Mouse (Mus musculus): ENCODE measurements around the gene Atxn2. TPM values are rescaled to one million over a fixed set of nuclear protein-coding genes. Genes with fewer than 3 reads are reported as not detected.

The Atxn2 gene
- polyA plus RNA-seq, 1 experiment from 2014 or later, result 40.5 TPM

DNA sequence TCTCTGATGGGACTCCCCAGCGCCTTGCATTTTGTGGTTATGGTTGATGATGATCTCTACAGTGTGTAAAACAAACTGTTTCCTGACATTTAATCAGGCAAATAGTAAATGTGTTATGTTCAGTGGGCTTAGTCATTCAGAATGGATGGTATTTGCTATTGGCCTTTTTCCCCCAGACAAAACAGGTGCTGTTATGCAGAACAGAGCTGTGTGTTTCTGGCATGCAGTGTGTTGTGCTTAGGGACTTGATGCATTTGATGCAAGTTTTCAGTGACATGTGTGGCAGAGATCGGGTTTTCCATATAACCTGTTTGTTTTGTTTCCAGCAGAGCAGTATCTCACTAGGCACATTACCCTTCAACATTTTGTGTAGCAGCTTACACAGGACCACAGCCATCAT lies 56.4 kb downstream of the Atxn2 start:
- H3K36me3 ChIP-seq, result peaks cover 47% of the 10 kb centered on the region
- no peak overlapping the region for H3K4me3 ChIP-seq
- no peaks in the 10 kb centered on the region for H3K27me3 ChIP-seq (replicated peaks)
- no peak overlapping the region for H3K9ac ChIP-seq
- ATAC-seq, result no peak
- H3K4me1 ChIP-seq, result peaks cover 36% of the 10 kb centered on the region
- no peaks in the 10 kb centered on the region for H3K9me3 ChIP-seq (replicated peaks)
- 70% methylated on average over 2 of the region's 2 CpGs for WGBS (ENCODE audit: insufficient replicate concordance)
- no peak overlapping the region for H3K4me2 ChIP-seq
- H3K27ac ChIP-seq, result no peak overlapping the region

DNA sequence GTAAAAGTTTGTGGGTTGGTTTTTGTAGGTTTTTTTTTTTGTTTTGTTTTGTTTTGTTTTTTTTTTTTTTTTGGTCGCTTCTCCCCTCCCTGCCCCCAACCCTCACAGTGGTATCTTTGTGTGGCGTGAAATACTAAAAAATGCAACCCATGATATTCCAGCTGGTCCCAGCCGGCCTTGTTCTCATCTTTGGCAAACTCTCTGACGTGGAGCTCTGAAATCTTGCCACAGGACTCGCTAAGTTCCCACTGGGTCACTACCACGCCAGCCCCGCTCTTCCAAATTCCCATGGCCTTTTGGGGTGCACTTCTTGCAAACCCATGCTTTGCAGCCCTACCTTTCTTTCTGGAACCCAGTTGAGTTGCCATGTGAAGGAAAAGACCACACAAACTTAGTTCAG lies 58.7 kb downstream of the Atxn2 start:
- Histone ChIP-seq H3K36me3 (peaks cover 52% of the 10 kb centered on the region), H3K9ac (no peak overlapping the region), H3K4me2 (no peak overlapping the region), H3K9me3 (replicated peaks) (no peaks in the 10 kb centered on the region), H3K27ac (no peak overlapping the region), H3K4me3 (no peak overlapping the region), H3K4me1 (peaks cover 29% of the 10 kb centered on the region), H3K27me3 (replicated peaks) (no peaks in the 10 kb centered on the region)
- ATAC-seq, result no peak
- 84% methylated on average over 7 of the region's 7 CpGs for WGBS (ENCODE audit: insufficient replicate concordance)

DNA sequence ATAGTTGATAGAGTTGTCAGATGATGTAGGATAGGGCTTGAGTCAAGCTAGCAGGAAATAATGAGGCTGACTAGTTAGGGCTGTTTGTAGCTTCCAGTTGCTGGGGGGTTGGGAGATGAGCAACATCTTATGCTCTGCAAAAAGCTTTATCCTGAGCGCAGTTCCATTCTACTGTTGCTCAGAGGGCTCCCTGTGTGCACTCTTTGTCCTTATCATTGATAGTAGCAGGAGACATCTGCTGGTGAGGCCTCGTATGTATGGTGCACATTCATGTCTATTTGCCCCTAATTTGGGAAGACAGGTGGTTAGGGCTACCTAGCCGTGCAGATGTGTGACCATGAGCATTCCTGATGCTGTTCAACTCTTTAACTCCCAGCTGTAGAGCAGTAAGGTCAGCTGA lies 60.5 kb downstream of the Atxn2 start:
- H3K9ac ChIP-seq, result no peak overlapping the region
- no peak overlapping the region for H3K27ac ChIP-seq
- WGBS (ENCODE audit: insufficient replicate concordance), result 52% methylated on average over 3 of the region's 3 CpGs
- peaks cover 58% of the 10 kb centered on the region for H3K36me3 ChIP-seq
- peaks cover 29% of the 10 kb centered on the region for H3K4me1 ChIP-seq
- H3K4me2 ChIP-seq, result no peak overlapping the region
- no peaks in the 10 kb centered on the region for H3K9me3 ChIP-seq (replicated peaks)
- peak; percentile 65; the same call in 1 of the 2 replicates for ATAC-seq
- H3K4me3 ChIP-seq, result no peak overlapping the region
- no peaks in the 10 kb centered on the region for H3K27me3 ChIP-seq (replicated peaks)

DNA sequence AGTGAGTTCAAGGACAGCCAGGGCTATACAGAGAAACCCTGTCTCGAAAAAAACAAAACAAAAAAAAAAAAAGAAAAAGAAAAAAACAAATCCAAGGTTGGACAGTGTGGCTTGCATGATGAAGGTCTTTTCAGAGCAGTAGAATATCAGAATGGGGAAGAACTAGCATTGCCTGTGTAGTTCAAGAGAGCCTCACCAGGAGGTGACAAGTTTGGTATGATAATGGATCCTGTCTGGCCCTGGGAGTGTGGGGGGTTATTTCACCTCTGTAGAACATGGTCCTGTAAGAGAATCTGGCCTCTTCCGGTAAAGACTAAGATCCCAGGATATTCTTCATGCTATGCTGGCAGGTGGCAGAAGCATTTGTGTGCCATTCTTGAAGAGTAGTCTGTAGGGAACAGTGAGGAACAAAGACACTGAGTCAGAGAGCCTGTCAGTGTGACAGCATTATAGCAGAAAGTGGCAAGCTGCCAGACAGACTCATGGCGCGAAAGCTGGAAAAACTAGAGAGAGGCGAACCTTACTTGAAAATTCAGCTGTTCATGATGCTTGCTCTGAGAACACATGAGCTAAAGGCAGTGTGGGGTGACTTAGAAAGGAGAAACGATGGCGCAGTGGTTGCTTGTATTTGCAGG lies 67.5 kb downstream of the Atxn2 start:
- H3K4me2 ChIP-seq, result no peak overlapping the region
- H3K9me3 ChIP-seq (replicated peaks), result no peaks in the 10 kb centered on the region
- 85% methylated on average over 7 of the region's 7 CpGs for WGBS (ENCODE audit: insufficient replicate concordance)
- H3K4me1 ChIP-seq, result no peaks in the 10 kb centered on the region
- H3K4me3 ChIP-seq, result no peak overlapping the region
- H3K27me3 ChIP-seq (replicated peaks), result no peaks in the 10 kb centered on the region
- peaks cover 90% of the 10 kb centered on the region for H3K36me3 ChIP-seq
- no peak overlapping the region for H3K9ac ChIP-seq
- no peak for ATAC-seq
- H3K27ac ChIP-seq, result no peak overlapping the region

DNA sequence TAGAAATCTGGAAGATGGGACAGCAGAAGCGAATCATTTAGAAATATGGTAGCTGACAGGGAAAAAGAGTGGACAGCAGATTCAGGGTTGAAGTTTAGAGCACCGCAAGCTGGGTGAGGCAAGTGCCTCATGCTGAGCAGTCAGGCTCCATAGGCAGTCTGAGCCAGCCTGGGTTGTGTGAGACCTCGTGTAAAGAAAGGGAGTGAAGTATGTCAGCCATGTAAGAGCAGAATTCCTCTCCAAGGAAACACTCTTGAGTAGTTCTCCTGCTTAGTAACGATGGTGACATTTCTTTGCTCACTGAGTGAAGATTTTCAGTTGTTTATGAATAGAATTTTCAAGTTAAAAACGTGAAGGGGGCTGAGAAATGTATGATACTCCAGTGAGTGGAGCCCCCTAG lies 69.0 kb downstream of the Atxn2 start:
- no peak for ATAC-seq
- peaks cover 92% of the 10 kb centered on the region for H3K36me3 ChIP-seq
- no peak overlapping the region for H3K4me2 ChIP-seq
- H3K9ac ChIP-seq, result no peak overlapping the region
- H3K4me1 ChIP-seq, result no peaks in the 10 kb centered on the region
- H3K9me3 ChIP-seq (replicated peaks), result no peaks in the 10 kb centered on the region
- no peak overlapping the region for H3K27ac ChIP-seq
- 81% methylated on average over 5 of the region's 5 CpGs for WGBS (ENCODE audit: insufficient replicate concordance)
- H3K27me3 ChIP-seq (replicated peaks), result no peaks in the 10 kb centered on the region
- no peak overlapping the region for H3K4me3 ChIP-seq

DNA sequence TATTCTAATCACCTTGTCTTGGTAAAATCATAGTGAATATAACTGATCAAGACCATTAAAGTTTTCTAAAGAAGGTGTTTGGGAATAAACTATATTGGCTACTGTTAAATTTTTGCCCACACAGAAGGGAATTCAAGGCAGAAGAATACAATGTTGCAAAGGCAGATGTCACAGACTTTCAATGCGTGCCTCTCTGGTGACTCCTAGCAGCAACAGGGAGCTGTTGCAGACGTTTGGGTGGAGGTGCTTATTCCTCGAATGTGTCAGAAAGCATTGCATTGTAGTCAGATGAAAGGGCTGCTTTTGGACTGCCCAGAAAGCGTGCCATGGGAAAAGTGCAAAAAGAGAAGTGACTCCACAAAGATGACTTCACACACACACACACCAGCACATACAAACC lies 71.3 kb downstream of the Atxn2 start:
- H3K36me3 ChIP-seq, result peaks cover 95% of the 10 kb centered on the region

DNA sequence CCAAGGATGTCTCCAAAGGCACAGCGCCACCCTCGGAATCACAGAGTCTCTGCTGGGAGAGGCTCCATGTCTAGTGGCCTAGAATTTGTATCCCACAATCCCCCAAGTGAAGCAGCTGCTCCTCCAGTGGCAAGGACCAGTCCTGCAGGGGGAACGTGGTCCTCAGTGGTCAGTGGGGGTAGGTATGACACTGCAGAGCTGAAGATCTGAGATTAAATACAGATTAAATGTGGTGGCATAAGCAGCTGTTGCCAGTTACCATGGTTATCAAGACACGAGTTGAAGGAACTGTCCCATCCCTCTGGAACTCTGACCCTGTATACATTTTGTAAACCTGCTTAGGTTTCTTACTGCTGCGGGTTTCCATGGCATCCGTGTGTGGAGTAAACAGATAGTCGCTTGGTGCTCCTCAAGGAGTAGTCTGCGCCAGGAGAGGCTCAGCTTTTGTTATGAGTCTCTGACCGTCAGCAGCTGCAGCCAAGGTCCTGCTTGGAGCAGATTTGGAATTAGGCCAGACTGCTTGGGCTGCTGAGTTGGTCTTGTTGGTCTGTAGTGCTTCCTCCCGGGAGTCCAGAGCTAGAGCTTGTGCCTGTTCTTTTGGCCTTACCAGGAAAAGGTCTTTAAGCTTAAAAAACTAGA lies 72.8 kb downstream of the Atxn2 start:
- Histone ChIP-seq H3K27me3 (replicated peaks) (no peaks in the 10 kb centered on the region), H3K9me3 (replicated peaks) (no peaks in the 10 kb centered on the region), H3K27ac (no peak overlapping the region), H3K4me3 (no peak overlapping the region), H3K9ac (no peak overlapping the region), H3K4me1 (no peaks in the 10 kb centered on the region), H3K4me2 (no peak overlapping the region), H3K36me3 (peaks cover 91% of the 10 kb centered on the region)
- WGBS (ENCODE audit: insufficient replicate concordance), result 78% methylated on average over 10 of the region's 10 CpGs
- ATAC-seq, result no peak

More for the DNA sequence above, 71.3 kb downstream of the Atxn2 start:
- H3K4me3 ChIP-seq, result no peak overlapping the region
- no peak overlapping the region for H3K9ac ChIP-seq
- no peak for ATAC-seq
- H3K27ac ChIP-seq, result no peak overlapping the region
- no peaks in the 10 kb centered on the region for H3K27me3 ChIP-seq (replicated peaks)
- H3K4me2 ChIP-seq, result no peak overlapping the region
- 70% methylated on average over 4 of the region's 4 CpGs for WGBS (ENCODE audit: insufficient replicate concordance)
- H3K4me1 ChIP-seq, result no peaks in the 10 kb centered on the region
- H3K9me3 ChIP-seq (replicated peaks), result no peaks in the 10 kb centered on the region

DNA sequence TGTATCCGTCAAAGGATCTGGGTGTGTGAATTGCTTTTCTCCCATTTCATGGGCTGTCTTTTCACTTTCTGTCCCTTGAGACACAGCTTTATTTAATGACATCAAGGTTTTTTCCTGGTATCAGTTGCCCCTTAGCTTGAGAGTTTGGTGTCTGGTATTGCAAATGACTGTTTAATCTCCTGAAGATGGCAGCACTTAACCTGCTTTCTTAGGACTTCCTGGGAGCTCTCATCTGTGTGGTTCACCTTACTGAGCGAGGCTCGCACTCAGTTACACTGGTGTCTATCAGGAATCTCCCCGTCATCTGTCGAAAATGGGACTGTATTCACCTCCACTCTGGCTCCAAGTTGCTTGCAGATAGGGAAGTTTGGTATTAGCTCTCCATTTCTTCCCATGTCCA lies 79.9 kb downstream of the Atxn2 start:
- no peak for ATAC-seq

GRCm38 (mm10) chr5:121795800-121796199 lies 84.7 kb downstream of the Atxn2 start:
- H3K27me3 ChIP-seq (replicated peaks), result no peaks in the 10 kb centered on the region
- ATAC-seq, result no peak
- WGBS (ENCODE audit: insufficient replicate concordance), result 79% methylated on average over 3 of the region's 3 CpGs
- no peak overlapping the region for H3K9ac ChIP-seq
- H3K4me3 ChIP-seq, result no peak overlapping the region
- peaks cover 93% of the 10 kb centered on the region for H3K36me3 ChIP-seq
- H3K27ac ChIP-seq, result no peak overlapping the region
- H3K4me2 ChIP-seq, result no peak overlapping the region
- no peaks in the 10 kb centered on the region for H3K9me3 ChIP-seq (replicated peaks)
- no peaks in the 10 kb centered on the region for H3K4me1 ChIP-seq

More for the DNA sequence above, 79.9 kb downstream of the Atxn2 start:
- no peak overlapping the region for H3K9ac ChIP-seq
- no peak overlapping the region for H3K27ac ChIP-seq
- H3K4me2 ChIP-seq, result no peak overlapping the region
- no peaks in the 10 kb centered on the region for H3K9me3 ChIP-seq (replicated peaks)
- no peaks in the 10 kb centered on the region for H3K27me3 ChIP-seq (replicated peaks)
- H3K4me3 ChIP-seq, result no peak overlapping the region
- H3K4me1 ChIP-seq, result no peaks in the 10 kb centered on the region
- H3K36me3 ChIP-seq, result peaks cover 90% of the 10 kb centered on the region
- WGBS (ENCODE audit: insufficient replicate concordance), result 82% methylated on average over 5 of the region's 5 CpGs

GRCm38 (mm10) chr5:121798447-121798846 lies 87.3 kb downstream of the Atxn2 start:
- WGBS (ENCODE audit: insufficient replicate concordance), result 90% methylated on average over 2 of the region's 2 CpGs
- Histone ChIP-seq H3K4me3 (no peak overlapping the region), H3K4me1 (no peaks in the 10 kb centered on the region), H3K4me2 (no peak overlapping the region), H3K36me3 (peaks cover 97% of the 10 kb centered on the region), H3K27ac (no peak overlapping the region), H3K9ac (no peak overlapping the region), H3K9me3 (replicated peaks) (no peaks in the 10 kb centered on the region), H3K27me3 (replicated peaks) (no peaks in the 10 kb centered on the region)
- ATAC-seq, result no peak

GRCm38 (mm10) chr5:121807186-121807585 lies 96.0 kb downstream of the Atxn2 start:
- Histone ChIP-seq H3K27me3 (replicated peaks) (no peaks in the 10 kb centered on the region), H3K4me1 (peaks cover 21% of the 10 kb centered on the region; the same call in 1 of the 2 replicates), H3K27ac (no peak overlapping the region), H3K9ac (no peak overlapping the region), H3K4me2 (no peak overlapping the region), H3K36me3 (peaks cover 90% of the 10 kb centered on the region), H3K4me3 (no peak overlapping the region), H3K9me3 (replicated peaks) (no peaks in the 10 kb centered on the region)
- no peak for ATAC-seq
- WGBS (ENCODE audit: insufficient replicate concordance), result 78% methylated on average over 3 of the region's 3 CpGs

DNA sequence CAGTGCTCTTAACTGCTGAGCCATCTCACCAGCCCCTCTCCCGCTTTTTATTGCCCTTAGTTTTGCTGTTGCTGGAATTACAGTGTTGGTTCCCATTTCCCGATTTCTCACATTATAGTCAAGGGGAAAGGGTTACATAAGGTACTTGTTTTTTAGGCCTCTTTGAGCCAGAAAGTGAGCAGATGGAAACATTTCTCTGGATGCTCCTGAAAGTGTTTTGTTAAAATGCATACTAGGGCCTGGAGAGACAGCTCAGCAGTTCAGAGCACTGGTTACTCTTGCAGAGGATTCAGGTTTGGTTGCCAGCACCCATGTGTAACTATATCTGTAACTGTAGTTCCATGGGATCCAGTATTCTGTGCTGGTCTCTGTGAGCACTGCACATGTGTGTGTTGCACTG lies 97.1 kb downstream of the Atxn2 start:
- H3K4me1 ChIP-seq, result peaks cover 24% of the 10 kb centered on the region; the same call in 1 of the 2 replicates
- H3K36me3 ChIP-seq, result peaks cover 90% of the 10 kb centered on the region
- H3K9ac ChIP-seq, result no peak overlapping the region
- no peaks in the 10 kb centered on the region for H3K27me3 ChIP-seq (replicated peaks)
- no peak overlapping the region for H3K27ac ChIP-seq
- ATAC-seq, result no peak
- no peak overlapping the region for H3K4me3 ChIP-seq
- 87% methylated on average over 2 of the region's 2 CpGs for whole genome bisulfite sequencing (ENCODE audit: insufficient replicate concordance)
- no peak overlapping the region for H3K4me2 ChIP-seq
- H3K9me3 ChIP-seq (replicated peaks), result no peaks in the 10 kb centered on the region
